Mouse (Mus musculus): ENCODE results near the gene 4933425L06Rik.

DNA sequence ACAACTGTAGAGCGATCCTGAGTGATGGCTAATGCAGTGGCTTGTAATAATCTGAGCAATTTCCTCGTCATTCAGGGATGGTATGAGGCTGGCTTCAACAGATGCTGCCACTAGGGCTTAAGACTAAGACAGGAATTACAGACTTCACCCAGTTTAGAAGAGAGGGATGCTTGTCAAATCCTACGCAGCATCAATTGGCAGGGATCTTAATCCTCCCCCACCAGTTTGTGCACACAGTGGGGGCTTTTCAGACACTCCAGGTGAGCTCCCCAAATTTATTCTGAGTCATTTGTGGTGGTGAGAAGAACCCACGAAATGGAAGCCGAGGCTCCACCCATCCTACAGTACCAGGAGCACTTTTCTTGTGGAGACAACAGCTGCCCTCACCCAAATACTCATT lies 43.6 kb upstream of the 4933425L06Rik start:
- TF ChIP-seq POLR2A (IDR thresholded peaks at IDR 0.05; ENCODE audit: low read depth, low read length) (no peak), ZC3H11A (IDR thresholded peaks at IDR 0.05; ENCODE audit: low read depth, low read length) (no peak), JUND (conservative IDR thresholded peaks at IDR 0.05; ENCODE audit: low read depth, low read length) (no peak), MAFK (IDR thresholded peaks at IDR 0.05; ENCODE audit: insufficient replicate concordance, low read length) (no peak), ZMIZ1 (IDR thresholded peaks at IDR 0.05; ENCODE audit: low read depth, low read length) (no peak), EP300 (IDR thresholded peaks at IDR 0.05; ENCODE audit: low read length) (no peak), MAX (IDR thresholded peaks at IDR 0.05; ENCODE audit: low read length) (no peak), HCFC1 (IDR thresholded peaks at IDR 0.05; ENCODE audit: low read depth, low read length) (no peak), NRF1 (IDR thresholded peaks at IDR 0.05; ENCODE audit: low read depth, low read length) (no peak), CTCF (conservative IDR thresholded peaks at IDR 0.05 in 1 of 2, IDR thresholded peaks at IDR 0.05 in 1 of 2; ENCODE audit: low read depth in 2 of 2, low read length in 2 of 2) (no peak), TBP (conservative IDR thresholded peaks at IDR 0.05; ENCODE audit: low read depth, low read length) (no peak)

All from CH12.LX (cell line).